Mouse (Mus musculus) CD4-positive, CD25-positive, alpha-beta regulatory T cell, adult 4 months (primary cell): ENCODE results near the gene Syt8. TPM values are rescaled to one million over a fixed set of nuclear protein-coding genes. Genes with fewer than 3 reads are reported as not detected.

Experiments used
- ATAC-seq: one replicate; pipeline ENCODE4 v1.8.0; 2017
- polyA plus RNA-seq, 2 experiments: library from polyadenylated mRNA; unstranded; fragments of 100-300 nt; shearing (Covaris generic); gene quantifications; one replicate each; pipeline ENCODE4 v1.2.1; 2017

Syt8 gene
- polyA plus RNA-seq, 2 experiments from 2014 or later, result not detected

DNA sequence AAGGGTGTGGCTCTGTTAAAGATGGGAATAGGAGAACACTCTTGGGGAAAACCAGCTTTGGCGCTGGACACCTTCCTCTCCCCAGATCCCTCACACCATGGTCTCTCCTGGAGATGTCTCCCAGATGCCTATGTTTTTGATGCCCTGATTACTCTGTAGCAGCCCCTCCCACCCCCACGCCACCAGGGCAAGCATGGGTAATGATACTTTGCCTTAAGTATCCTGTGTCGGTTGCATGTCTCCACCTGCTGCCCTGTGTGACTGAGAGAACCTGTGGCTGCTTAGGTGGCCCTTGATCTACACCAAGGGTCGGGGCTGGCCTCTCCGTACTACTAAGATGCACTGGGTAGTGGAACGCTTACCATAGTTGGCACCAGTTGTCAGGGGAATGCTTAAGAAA is 43.4 kb downstream of the Syt8 start:
- no peak for ATAC-seq

DNA sequence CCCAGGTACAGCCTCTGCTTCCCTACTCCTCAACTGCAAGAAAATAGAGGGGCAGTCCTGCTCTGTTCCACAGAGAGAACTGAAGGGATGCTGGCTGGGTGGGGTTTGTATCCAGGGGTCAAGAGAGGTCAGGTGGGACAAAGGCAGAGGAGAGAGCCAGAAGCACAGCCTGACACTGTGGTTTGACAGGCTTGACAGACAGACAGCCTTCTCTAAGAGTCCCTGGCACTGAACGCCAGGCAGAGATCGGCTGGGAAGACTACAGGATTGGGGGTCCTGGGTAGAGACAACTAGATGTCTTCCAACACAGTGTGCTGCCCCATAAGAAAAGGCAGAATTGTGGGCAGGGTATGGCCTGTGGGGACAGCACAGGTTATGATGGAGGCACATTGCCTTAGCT is 43.9 kb downstream of the Syt8 start:
- ATAC-seq, result no peak

DNA sequence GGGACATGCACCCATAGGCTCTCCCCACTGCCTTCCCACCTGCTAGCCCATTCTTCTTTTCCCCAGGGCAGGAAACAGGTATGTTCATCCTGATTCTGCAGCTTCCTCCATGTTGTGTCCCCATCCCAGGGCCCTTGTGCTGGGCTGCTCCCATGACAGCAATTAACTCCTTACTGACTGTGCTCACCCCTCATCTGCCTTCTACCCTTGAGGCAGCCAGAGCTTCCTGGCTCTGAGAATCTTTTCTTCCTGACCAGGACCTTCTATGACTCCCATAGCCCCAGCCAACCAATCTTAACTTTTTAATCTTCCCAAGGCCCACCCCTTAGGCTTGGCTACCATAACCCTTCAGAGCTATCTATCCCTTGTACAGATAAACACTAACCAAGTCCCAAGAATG is 44.7 kb downstream of the Syt8 start:
- no peak for ATAC-seq

DNA sequence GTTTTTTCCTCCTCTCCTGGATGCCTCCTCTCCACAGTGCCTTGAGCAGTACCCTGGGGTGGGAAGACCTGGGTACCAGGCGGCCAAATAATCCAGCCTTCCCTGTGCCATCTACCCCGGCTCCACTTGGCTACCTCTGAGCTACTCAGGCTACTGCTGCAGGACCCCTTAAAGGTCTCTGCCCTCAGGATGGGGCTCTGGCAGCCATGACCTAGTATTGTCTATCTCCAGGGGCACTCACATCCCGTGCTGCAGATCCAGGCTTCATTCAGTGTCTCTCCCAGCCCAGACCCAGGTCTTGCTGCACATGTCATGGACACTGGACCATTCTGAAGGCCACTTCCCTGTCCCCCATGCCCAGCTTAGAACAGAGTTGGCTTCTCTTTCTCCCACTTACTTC is 45.2 kb downstream of the Syt8 start:
- no peak for ATAC-seq

DNA sequence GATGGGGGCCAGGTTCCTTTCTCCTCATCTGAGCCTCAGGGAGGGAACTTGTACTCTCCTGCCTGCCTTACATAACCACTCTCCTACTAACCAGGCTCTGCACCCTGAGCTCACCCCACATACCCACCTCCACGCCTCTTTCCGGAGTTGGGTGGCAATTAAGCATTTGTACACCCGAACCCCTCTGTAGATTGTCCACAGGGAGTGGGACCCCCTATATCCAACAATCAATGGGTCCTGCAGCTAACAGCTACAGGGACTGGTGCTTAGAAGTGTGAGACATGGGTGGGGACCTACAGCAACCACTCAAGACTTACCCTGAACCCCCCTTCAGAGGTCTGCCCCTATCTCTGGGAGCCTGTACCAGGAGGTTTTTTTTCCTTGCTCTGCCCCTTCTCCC is 46.0 kb downstream of the Syt8 start:
- no peak for ATAC-seq

DNA sequence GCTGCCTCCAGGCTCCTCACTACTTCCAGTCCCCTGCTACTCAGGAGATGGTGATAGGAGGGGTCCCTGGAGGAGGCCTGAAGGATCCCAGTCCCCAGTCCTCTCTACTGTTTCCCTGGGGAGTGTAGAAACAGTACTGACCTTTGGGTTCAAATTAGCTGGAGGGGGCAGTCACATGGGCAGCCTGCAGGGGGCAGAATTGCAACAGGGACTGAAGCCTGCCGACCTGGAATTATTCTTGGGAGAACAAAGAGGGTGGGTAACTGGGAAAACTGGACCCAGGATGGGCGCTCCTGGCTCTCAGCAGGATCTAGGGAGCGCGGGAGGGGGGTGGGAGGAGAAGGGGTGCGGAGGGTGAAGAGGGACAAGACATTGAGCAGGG is 46.5 kb downstream of the Syt8 start:
- no peak for ATAC-seq

DNA sequence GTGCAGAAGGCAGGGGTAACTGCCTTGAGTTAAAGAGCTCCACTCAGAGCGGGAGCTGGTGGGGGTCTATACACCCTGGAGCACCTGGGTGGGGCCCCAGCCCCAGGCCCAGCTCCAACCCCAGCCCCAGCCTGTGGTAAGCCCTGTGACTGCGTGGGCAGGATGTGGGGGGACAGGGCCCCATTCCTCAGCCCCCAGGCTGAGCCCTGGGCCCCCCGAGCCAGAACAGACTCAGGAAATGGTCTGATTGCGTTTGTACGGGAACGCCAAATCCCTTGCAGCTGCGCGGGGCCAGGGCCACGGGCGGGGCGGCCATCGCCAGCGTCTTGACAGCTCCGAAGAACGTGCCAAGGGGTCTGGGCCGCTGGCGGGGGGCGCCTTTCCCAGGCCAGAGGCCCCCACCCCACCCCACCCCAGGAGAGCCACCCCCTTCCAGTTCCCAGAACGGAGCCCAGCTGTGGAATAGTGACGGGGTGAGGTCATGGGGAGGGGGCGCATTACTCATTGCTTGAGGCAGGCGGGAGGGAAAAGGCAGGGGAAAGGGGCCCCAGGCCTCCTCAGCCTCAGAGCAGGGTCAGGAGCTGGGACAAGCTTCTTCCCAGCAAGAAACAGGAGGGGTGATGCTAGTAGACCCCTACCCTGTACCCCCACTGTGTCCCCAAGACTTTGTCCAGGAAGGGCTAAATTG is 47.1 kb downstream of the Syt8 start:
- ATAC-seq, result peak; percentile 42

DNA sequence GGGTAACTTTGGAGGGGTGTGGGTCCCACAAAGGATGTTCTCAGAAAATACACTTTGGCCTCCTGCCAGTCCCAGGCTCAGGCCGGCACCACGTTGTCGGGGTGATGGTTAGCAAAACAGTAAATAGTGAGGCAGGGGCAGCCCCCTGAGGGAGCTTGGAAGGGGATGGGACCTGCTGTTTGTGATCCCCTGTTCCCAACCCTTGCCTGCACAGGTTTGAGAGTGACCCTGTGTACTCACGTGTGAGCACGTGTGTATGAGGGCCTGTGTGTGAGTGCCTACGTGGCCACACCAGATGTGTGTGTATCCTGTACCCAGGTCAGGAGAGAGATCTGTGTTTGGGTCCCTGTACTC is 47.6 kb downstream of the Syt8 start:
- peak; percentile 11 for ATAC-seq

DNA sequence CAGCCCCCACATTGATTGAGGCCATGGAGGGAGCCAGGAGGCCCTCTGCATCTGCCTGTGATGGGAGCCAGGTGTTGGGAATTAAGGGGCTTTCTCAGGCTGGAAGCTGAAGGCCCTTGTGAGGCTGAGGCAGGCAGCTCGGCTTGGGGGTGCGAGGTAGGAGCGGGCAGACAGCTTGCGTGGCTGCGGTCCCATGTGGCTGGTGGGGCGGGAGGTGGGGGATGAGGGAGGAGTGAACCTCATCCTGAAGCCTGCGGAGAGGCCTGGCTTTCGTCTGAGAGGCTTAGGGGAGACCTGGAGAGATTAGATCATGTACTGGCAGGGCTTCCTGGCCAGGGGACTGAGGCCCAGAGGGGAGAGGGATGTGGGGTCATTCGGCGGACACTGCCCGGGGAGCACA is 48.5 kb downstream of the Syt8 start:
- ATAC-seq, result no peak

DNA sequence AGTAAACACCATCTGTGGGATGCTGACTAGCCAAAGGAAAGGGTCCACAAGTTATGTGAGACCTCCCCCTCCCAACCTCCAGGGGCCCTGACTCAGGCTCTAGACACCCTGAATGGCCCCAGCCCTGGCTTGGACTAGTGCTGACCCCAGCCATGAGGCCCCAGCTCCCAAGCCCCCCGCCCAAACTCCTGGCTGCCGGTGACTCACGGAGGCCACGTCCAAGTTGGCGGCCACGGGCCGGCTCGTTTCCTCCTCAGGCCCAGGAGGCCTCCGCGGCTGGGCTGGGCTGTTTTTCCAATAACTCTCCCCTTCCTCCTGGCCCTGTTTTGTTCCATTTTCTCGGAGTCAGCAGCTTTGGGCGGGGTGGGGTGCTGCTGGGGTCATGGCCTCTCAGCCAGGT is 50.1 kb downstream of the Syt8 start:
- ATAC-seq, result no peak

DNA sequence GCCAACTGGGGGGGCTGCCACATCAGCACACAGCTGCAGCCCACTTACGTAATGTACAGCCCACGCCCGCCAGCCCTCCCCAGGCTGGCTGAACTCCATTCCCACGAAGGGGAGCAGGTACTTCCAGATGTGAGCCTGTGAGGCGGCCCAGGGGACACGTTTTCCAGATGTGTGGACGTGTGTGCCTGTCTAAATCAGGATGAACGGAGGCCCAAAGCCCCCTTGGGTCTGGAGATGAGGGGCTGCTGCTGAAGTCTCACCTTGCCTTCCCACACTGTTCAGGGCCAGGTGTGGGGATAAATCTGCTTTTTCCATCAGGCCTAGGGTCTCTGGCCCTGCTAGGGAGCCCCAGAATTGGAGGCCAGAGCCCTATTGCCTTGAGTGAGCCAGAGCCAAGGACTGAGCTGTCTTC is 52.1 kb downstream of the Syt8 start:
- ATAC-seq, result no peak

DNA sequence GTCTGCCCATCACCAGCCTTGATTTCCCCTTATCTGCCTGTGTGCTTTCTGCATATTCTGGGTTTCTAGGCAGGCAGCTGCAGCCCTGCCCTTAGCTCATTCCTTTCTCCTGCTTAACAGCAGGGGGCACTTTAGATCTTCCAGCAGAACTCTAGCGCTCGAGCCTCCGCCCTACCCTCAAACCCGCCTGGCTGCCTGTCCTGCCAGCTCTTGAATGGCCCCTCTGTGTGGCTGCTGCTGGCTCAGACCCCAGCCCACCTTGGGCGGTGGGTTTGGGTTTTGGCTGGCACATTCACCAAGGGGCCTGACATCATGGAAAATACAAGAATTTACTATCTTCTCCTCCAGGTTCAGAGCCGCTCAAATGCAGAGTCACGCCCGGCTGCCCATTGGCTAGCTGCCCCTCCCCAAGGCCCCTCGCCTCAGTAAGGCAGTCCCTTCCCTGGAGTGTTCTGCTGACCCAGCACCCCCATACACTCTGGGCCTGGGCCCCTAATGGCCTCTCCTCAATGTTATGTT is 52.8 kb downstream of the Syt8 start:
- ATAC-seq, result no peak

DNA sequence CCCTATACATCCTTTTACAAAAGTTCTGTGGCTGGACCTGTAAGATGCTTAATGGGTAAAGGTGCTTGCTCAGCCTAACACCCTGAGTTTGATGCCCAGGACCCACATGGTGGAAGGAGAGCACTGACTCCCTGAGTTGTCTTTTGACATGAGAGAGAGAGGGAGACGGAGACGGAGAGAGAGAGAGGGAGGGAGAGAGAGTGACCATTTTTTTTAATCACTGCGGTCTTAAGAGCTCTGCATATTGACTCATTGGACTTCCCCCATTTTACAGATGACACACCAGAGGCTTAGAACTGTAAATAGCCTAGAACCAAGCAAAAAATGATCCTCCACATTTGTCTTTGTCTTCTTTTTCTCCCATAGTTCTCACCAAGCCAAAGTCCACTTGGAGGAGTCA is 53.4 kb downstream of the Syt8 start:
- ATAC-seq, result peak; percentile 37

Other genes starting within 250 kb of the Syt8 start
- gene Gm10153, start 244.5 kb upstream of the Syt8 start, polyA plus RNA-seq, result not detected
- not detected for gene Krtap5-3, start 233.5 kb upstream of the Syt8 start, polyA plus RNA-seq
- gene Gm7579, start 223.0 kb upstream of the Syt8 start, polyA plus RNA-seq, result not detected
- not detected for gene Krtap5-5, start 204.9 kb upstream of the Syt8 start, polyA plus RNA-seq
- gene Gm40460, start 193.8 kb upstream of the Syt8 start, polyA plus RNA-seq, result not detected
- not detected for gene Gm2431, start 176.5 kb upstream of the Syt8 start, polyA plus RNA-seq
- gene Gm4559, start 160.5 kb upstream of the Syt8 start, polyA plus RNA-seq, result not detected
- gene Krtap5-1, start 137.7 kb upstream of the Syt8 start, polyA plus RNA-seq, result not detected
- not detected for gene Krtap5-4, start 131.3 kb upstream of the Syt8 start, polyA plus RNA-seq
- gene Ifitm10, start 61.1 kb upstream of the Syt8 start, polyA plus RNA-seq, result under 1 TPM in 1 of 2 experiments, not detected in 1; 0.91 TPM
- gene Gm49369, start 52.2 kb upstream of the Syt8 start, polyA plus RNA-seq, result not detected
- 100 to 1,000 TPM; 277 to 325 TPM for gene Ctsd, start 46.8 kb upstream of the Syt8 start, polyA plus RNA-seq
- gene Tnni2, start 7.0 kb downstream of the Syt8 start, polyA plus RNA-seq, result not detected
- 1,000 to 10,000 TPM; 1,098 to 1,582 TPM for gene Lsp1, start 26.0 kb downstream of the Syt8 start, polyA plus RNA-seq
- 1 to 10 TPM; 2.5 to 5.7 TPM for gene Tnnt3, start 64.0 kb downstream of the Syt8 start, polyA plus RNA-seq
- gene Mrpl23, start 97.8 kb downstream of the Syt8 start, polyA plus RNA-seq, result 1 to 10 TPM; 2.6 to 3.0 TPM
- gene Igf2, start 232.0 kb downstream of the Syt8 start, polyA plus RNA-seq, result 1 to 10 TPM in 1 of 2 experiments, under 1 TPM in 1; 0.69 to 1.1 TPM
- gene Gm49394, start 235.1 kb downstream of the Syt8 start, polyA plus RNA-seq, result not detected